Mouse (Mus musculus): ENCODE data around the gene Lrp6.
A peak's percentile ranks its signal among the peaks of the same experiment; 100 is the strongest.

Gene Lrp6

DNA sequence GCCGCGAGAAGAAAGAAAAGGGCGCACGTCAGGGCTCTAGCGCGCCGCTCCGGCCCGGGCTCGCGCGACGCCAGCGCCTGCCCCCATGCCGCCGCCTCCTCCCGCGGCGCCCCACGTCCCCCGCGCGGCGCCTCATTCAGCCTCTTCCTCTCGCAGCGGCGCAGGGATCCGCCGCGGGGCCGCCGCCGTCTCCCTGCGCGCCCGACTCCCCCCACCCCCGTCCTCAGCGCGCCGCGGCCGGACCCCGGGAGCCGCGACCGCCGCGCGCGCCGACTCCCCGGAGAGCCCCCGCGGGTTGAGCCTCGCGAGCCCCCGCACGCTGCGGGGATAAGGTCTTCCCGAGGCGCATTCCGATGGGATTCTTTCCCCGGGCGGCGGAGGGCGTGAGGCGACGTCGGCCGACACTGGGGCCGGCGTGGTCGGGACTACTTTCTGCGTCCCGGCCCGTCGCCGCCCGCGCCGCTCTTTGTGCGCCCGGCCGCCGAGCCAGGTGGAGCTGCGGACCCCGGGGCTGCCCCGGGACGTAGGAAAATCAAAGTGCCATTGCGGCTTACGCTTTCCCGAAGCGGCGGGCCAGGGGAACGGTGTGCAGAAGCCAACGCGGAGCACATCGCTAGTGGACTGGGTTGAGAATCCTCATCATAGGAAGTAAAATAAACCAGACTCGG lies at the start of gene Lrp6:
TSS of gene Lrp6 (minus strand) at position 148 of the 668 bp plus-strand sequence.
- DNase-seq = peak; percentile 81 to 84

DNA sequence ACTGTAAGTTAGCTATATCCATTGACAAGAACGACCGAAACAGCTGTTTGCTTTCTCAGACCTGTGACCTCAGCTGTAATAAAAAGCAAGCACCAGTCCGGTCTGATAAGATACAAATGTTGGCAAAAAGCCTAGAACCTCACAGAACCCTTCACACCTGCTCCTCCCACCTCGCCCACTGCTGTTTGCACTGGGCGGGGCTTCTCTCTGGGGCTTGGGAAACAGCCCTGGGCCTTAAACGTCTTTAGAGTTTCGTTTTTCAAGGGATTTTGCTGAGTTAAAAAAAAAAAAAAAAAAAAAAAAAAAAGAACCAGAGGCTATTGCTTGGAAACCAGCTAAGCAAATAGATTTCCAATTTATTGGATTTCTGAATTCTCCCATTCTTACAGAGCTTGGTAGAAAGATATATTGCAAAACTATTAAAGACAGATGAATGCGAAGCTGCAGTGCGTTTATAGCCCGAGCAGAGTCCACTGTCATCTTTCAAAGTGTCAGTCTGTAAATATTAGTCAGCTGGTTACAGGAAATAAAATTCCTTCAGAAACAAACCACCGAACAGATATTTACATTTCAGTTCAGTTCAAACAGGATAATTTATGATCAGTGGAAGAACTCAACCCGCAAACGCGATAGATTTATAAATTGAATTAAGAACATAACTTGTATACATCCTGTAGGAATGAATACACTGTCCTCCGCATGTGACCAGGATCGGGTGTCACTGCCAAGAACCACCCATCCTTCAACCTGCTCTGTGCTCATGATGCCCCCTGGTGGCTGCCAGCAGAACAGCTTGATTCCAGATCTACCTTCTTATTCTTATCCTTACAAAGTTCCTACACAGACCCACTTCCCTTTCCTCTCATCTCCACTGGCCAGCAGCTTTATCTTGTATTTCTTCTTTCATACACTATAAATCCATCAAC lies 48.2 kb upstream of the Lrp6 start:
- peak; percentile 70 to 72 for DNase-seq

DNA sequence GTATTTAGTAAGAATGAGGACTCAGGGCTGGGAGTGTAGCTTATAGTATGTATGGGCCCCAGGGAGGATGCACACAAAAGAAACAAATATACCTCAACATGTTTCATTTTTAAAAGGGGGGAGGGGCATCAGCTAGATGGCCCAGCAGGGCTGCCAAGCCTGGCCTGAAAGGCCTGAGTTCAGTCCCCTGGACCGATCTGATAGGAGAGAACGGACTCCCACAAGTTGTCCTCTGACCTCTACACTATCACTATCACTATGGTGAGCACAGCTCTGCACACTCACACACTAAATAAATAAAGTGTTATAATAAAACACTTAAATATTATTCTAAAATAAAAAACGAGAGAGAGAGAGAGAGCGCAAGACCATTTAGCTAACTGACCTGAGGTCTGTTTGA lies 47.6 kb upstream of the Lrp6 start:
- no peak for DNase-seq

DNA sequence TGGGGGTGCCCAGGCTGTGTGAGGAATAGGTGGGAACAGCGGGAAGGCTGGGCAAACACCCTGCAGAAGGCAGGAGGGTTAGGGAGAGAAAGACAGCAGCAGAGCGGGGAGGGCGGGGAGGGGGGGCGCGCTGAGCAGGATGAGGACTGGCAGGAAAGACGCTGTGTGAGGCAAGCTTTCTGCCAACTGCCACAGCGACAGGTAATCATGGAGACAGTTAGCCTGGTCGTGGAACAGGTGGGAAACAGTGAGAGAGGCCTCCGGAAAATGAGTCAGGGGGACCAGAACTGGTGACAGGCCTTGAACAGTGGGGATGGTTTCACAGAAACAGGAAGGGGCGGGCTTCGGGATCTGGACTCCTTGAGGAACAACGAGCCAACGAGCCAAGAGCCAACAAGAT lies 45.1 kb upstream of the Lrp6 start:
- no peak for DNase-seq

DNA sequence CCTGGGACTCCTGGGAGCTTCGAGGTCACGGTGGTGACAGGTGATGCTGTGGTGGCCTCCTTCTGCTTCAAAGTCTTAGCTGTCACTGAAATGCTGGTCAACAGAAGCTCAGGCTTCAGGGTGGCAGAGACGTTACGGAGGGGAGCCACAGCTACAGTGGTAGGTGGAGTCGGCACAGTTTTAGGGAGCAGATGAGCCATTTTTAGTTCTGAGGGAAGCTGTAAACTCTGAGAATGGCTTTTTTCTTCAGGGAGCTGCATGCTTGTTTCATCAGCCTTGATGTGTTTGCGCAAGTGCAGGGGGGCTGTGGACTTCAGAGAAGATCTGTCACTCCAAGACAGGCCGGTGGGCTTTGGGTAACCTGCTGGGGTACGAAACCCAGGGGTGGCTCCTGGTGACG lies 43.6 kb upstream of the Lrp6 start:
- DNase-seq = no peak

DNA sequence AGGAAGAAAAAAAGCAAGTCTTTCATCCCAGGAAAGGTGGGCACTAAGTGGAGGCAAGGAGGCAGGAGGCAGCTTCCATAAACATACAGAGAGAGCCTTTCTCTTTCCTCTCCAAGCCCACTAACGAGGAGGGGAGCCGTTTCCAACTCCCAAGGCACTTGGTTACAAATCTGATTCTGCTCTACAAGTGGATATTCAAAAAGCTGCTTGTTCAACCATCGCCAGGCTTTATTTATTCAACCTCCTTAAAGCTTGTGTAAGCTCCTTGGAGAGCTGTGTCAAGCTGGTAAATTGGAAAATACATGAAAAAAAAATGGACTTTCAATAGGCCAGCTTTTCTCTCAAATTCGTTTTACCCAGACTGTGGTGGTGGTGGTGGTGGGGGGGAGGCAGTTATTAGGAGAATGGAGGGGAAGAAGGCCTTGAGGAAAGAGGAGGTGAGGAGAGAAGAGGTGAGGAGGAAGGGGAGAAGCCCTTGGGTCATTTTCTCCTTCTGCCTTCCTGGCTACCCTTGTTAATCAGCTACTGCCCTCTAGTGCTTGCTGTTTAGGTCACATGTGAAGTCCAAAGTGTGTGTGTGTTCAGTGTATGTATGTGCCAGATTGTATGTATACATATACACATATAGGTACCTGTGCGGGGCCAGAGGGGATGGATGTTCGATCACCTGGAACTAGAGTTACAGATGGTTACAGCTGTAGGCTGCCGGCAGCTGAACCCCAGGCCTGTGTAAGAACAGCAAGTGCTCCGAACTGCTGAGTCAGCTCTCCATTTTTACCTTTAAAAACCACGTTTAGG lies 40.4 kb upstream of the Lrp6 start:
- DNase-seq = no peak

DNA sequence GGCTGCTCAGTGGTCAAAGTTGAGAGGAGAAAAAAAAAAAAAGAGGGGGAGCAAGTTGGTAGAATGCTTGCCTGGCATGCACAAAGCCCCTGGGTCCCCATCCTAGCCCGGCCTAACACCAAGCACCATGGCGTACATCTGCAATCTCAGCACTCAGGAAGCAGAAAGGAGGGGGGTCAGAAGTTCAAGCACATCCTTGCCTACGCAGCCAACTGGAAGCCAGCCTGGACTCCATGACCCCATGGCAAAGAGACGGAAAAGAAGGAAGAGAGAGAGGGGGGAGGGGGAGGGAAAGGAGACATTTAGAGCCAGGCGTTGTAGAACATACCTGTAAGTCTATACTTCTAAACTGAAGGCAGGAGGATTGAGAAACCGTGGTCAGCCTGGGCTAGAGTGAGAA lies 39.8 kb upstream of the Lrp6 start:
- no peak for DNase-seq

DNA sequence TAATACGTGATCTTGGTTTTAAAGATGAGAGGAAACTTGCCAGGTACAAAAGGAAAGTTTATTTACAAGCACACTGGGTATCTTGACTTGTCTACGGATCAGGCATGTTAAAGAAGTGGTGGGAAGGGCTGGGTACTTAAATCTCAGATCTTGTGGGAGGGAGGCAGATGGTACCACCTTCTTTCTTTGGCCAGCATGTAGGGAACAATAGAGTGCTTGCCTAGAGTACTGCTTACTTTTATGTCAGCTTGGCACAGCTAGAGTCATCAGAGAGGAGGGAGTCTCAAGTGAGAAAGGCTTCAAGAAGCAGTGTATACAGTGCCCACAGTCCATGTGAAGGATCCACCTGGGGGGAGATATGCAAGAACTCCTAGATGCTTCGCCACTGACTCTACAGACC lies 38.4 kb upstream of the Lrp6 start:
- DNase-seq = no peak

DNA sequence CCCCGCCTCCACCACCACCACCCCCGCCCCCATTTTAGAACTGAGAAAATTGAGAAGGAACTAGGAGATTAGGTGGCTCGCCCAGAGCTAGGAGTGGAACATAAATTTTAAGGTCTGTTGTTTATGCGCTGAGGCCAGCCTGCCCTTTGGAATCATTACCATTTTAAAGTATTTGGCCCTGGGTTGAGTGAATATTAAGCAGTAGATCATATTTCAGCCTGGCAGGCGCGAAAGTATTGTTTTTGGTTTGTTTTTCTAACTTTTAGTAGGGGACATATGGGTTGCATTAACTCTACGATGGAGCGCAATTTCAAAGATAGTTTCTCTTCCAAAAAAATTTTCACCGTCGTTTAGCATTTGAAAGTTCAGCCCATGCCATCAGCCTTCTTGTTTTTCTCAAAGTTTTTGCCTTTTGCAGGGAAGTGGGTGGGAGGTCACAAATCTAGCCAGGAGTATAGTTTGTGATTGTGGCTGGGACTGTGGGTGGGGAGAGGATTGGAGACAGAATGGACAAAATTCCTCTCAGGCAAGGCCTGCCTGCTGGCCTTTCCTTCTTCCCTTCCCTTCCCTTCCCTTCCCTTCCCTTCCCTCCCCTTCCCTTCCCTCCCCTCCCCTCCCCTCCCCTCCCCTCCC lies 35.7 kb upstream of the Lrp6 start:
- DNase-seq = no peak

DNA sequence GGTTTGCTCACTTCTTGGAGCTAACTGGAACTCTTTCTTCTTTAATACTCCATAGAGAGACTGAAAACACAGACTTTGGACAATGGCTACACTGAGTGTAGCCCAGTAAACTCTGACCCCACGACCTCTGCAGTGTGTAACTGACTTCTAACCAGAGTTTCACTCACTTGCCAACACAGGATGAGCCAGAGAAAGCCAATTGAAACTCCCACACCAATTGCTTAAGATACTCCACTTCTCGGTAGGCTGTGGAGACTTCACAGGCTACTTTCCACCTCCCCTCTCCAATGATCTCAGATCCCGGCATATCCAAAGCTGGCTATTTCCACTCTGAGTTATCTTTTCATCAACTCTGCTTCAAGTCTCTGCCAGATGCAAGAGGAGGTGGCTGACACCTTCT lies 35.0 kb upstream of the Lrp6 start:
- no peak for DNase-seq

DNA sequence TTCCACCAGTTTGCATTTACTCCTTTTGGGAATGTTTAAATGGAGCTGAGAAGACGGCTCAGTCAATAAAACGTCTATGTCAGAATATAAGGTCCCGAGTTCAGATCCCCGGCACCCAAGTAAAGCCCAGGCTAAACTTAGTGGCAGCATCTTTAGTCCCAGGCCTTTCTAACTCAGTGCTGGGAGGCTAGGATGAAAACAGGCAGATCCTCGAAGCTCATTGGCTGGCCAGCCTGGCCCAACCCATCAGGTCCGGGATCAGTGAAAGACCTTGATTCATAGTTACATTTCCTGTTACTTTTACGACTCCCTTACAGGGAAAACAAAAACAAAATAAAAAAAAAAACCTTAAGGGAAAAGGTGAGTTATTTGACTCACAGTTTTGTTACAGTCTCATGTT lies 34.4 kb upstream of the Lrp6 start:
- no peak for DNase-seq

DNA sequence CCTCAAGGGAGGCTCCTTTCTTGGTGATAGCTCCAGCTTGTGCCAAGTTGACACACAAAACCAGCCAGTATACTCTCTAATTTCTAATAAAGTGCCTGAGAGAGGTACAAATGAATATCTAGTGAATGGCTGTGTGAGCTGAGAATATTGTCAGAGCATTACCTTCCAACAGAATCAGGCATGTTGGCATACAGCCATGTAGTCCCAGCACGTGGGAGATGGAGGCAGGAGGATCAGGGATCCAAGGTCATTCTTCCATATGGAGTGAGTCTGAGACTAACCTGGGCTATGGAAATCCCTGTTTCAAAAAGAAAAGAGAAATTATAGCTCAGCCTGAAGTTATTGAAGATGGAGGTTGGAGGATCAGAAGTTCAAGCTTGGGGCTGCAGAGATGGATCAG lies 32.5 kb upstream of the Lrp6 start:
- no peak for DNase-seq

DNA sequence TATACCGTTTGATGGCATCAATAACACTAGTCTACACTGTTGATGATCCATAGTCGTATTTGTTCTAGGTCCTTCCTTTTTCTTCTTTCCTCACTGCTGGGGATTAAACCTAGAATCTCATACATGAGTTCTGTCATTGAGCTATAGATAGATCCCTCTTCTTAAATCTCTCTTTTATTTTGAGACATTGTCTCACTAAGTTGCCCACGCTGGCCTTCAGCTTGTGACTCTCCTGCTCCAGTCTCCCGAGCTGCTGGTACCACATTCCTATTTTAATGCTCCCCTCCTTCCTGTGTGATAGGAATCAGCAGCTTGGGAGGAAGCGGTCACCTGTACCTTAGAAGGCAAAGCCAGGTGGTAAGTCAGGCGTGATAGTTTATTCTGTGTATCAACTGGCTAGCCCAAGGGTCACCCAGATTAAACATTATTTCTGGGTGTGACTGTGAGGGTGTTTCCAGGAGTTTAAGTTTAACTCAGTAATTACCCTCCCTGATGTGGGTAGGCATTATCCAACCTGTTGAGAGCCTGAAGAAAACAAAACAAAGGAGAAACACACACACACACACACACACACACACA lies 31.0 kb upstream of the Lrp6 start:
- no peak for DNase-seq

DNA sequence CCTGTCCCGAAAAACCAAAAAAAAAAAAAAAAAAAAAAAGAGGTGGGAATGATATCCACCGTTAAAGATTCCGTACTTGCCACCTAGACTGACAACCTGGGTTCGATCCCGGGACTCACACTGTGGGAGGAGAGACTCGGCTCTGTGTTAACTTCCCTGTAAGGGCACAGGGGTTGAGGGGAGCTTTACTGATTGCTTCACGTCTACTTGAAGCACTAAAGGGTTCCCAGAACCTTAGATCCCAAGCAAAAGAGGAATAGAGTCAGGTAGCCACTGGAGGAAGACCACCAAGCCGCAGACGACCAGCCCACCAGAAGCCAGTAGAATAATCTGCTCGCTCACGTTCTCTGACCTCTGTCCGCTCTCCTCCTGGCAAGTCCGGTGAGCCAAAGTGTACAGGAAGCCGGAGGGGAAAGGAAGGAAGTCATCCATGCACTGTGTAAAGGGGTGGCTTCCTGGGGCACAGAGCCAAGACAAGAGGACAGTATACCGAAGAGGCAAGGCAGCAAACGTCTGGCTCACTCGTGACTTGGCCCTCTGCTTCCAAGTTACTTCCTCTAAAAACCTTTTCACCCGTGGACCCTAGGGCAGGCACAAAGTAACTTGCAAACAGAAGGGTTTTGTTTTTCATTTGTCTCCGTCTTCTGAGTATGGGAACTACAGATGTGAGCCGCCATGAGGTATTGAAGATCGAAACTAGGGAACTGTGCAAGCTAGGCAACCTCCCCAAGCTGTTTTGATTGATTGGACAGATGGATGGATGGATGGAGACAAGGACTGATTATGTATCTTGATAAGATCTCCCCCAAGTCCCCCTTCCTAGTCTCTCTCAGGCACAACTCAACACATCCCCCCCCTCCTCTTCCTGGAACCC lies 28.0 kb upstream of the Lrp6 start:
- no peak for DNase-seq

DNA sequence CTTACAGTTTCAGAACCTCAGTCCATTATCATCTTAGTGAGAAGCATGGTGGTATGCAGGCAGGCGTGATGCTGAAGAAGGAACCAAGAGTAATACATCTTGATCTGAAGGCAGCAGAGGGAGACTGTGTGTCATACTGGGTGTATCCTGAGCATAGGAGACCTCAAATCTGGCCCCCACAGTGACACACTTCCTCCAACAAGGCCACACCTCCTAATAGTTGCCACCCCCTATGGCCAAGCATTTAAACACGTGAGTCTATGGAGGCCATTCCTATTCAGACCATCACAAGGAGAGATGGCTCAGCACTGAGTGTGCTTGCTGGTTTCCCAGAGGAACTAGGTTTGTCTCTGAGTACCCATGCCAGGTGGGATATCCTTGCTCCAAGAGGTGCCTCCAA lies 24.8 kb upstream of the Lrp6 start:
- no peak for DNase-seq

DNA sequence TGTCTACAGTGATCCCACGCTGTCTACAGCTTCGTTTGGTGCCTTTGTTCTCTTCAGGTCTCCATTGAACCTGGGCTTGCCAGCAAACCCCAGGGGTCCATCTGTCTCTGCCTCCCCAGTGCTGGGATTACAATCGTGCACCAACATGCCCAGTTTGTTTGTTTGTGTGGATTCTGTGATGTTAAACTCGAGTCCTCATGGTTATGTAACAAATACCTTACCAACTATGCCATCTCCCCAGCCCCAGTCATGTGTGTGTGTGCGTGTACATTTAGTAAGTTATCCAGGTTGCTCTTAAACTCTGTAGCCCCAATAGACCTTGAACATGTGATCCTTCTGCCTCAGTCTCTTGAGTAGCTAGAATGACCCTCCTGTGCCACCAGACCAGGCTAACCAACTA lies 19.5 kb upstream of the Lrp6 start:
- no peak for DNase-seq

DNA sequence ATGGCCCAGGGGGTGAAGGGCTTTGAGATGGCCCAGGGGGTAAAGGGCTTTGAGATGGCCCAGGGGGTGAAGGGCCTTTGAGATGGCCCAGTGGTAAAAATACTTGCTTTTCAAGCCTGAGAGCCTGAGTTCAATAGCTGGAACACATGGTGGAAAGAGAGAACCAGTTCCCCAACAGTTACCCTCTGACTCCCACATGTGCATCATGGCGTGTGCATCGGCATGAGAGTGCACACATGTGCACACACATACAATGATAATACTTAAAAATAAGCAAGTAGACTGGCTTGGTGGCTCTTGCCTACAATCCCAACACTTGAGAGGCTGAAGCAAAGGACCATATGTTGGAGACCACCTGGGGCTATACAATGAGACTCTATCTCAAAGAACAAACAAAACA lies 17.9 kb upstream of the Lrp6 start:
- no peak for DNase-seq

DNA sequence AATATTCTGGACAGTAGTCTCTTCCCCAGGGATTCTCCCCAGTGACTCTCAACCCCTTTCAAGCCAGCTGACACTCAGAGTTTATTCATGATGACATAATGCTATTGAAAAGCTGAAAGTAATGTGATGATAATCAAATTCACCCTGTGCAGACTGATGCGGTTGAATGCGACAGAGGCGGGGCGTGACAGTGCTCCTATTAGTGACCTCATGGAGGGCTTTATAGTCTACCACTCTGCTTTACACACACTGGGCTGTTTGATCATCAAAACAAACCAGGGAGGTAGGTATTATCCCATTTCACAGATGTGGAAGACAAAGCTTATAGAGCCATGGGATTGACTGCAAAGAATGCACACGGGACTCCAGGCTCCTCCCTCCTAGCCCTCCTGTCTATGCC lies 15.3 kb upstream of the Lrp6 start:
- no peak for DNase-seq

DNA sequence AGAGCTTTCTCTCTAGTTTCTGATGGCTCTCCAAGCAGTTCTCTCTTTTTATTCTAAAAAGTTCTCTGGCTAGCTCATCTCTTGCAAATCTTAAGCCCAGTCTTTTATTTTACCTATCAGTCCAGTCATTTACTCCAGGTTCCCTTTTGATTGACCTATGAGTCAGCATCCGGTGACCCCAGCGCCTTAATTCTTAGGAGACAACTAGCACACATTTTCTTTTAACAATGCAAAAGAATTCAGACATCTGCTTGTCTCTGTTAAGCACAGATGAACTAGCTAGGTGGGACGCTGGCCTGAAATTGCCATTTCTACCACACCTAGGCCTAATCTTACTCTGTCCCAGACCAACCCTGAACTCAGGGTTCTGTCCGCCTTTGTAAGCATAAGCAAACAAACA lies 12.7 kb upstream of the Lrp6 start:
- DNase-seq = no peak

DNA sequence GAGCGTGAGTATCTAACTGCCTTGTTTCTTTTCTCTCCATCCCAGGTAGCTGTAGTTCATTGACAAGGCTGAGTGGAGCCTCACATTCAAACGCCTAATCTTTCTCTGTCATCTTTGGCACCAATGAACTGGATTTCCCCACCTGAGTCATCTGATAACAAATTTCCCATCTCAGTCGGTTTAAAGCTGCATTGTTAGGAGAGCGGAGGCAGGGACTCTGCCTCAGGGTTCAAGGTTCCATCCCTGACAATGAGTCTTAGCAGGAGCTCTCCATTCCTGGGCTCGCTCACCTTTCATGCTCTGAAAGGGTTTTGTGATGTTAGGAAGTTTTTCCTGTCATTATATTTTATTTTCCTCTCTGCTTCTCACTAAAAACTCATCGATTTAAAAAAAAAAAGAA lies 11.3 kb upstream of the Lrp6 start:
- no peak for DNase-seq

DNA sequence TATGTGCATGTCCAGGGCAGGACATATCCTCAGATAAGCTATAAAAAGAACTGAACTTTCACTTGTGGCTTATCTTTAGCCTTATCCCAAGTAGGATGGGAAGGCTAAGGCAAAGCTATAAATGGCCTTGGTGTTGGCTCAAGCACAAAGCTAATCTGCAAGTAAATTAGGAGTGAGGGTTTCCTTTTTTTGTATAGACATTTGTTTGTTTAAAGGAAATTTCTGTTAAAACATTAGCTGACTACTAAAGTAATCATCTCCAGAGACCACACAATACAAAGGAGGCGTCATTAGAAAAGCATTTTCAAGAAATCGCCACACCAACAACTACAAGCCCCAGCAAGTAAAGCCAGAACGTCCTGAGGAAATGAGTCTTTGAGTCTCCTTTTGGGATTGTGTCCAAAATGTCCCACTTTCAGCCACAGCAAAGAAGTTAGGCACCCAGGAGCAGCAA lies 8.6 kb upstream of the Lrp6 start:
- DNase-seq = no peak

Measured in thymus, postnatal 36 days (tissue).